Mouse (Mus musculus) limb, embryonic 14.5 days (tissue): Measurements from ENCODE around the gene Phb2. TPM values are rescaled to one million over a fixed set of nuclear protein-coding genes. Genes with fewer than 3 reads are reported as not detected.
A peak's percentile ranks its signal among the peaks of the same experiment; 100 is the strongest.

Experiments
- ATAC-seq: fragments of 200-750 bp; cut with Nextera tagmentation; 2 replicates; pipeline ENCODE4 v1.8.0; 2017; ENCODE audit warnings: low read depth, moderate number of reproducible peaks, moderate TSS enrichment; ENCODE audit not compliant: low FRiP score
- DNase-seq: peaks from one replicate; pipeline ENCODE4 v3.0.0-alpha.2; 2015; ENCODE audit warnings: low spot score
- H3K27ac ChIP-seq: fragments of 300-500 bp; sonication (generic); replicated peaks from 2 replicates; pipeline ENCODE4 v1.5.1; 2014; ENCODE audit warnings: low read depth, mild to moderate bottlenecking, low read length, moderate library complexity, mixed read lengths
- H3K27me3 ChIP-seq: fragments of 300-500 bp; sonication (generic); 2 replicates; pipeline ENCODE4 v1.6.1; 2014; ENCODE audit warnings: low read length, mixed read lengths; ENCODE audit not compliant: control insufficient read depth, insufficient read depth
- H3K36me3 ChIP-seq: fragments of 300-500 bp; sonication (generic); 2 replicates; pipeline ENCODE4 v1.6.1; 2014; ENCODE audit warnings: mild to moderate bottlenecking, low read length, moderate library complexity, mixed read lengths; ENCODE audit not compliant: control insufficient read depth, insufficient read depth
- H3K4me1 ChIP-seq: fragments of 300-500 bp; sonication (generic); 2 replicates; pipeline ENCODE4 v1.6.1; 2014; ENCODE audit warnings: antibody characterized with exemption, low read length, mixed read lengths; ENCODE audit not compliant: control insufficient read depth, insufficient read depth
- H3K4me2 ChIP-seq: fragments of 300-500 bp; sonication (generic); replicated peaks from 2 replicates; pipeline ENCODE4 v1.6.1; 2014; ENCODE audit warnings: low read depth, mild to moderate bottlenecking, low read length, moderate library complexity; ENCODE audit not compliant: severe bottlenecking
- H3K4me3 ChIP-seq: fragments of 300-500 bp; sonication (generic); replicated peaks from 2 replicates; pipeline ENCODE4 v1.5.1; 2014; ENCODE audit warnings: low read length
- H3K9ac ChIP-seq: fragments of 300-500 bp; sonication (generic); 2 replicates; pipeline ENCODE4 v1.6.1; 2014; ENCODE audit warnings: mild to moderate bottlenecking, low read depth, low read length, moderate library complexity; ENCODE audit not compliant: severe bottlenecking
- H3K9me3 ChIP-seq: fragments of 300-500 bp; sonication (generic); 2 replicates; pipeline ENCODE4 v1.6.1; 2016; ENCODE audit warnings: low read length; ENCODE audit not compliant: control insufficient read depth
- POLR2A ChIP-seq: fragments of 200-500 bp; IDR thresholded peaks from 2 replicates; pipeline ENCODE4 v1.8.0; 2012; ENCODE audit warnings: inconsistent platforms, mild to moderate bottlenecking, moderate library complexity, borderline replicate concordance; ENCODE audit not compliant: insufficient read depth, insufficient read length; ENCODE audit errors: extremely low read depth
- WGBS: fragments of 180-500 bp; shearing (Covaris S2); extraction: QIAGEN DNeasy Blood & Tissue Kit; methylation state at CpG from one replicate; pipeline ENCODE4 v1.1.7; 2014; 5-methylcytosine and 5-hydroxymethylcytosine counted together
- polyA plus RNA-seq, 2 experiments: library from polyadenylated mRNA; depleted of rRNA in 1 of 2; stranded (reverse) in 1 of 2; unstranded in 1 of 2; fragments of >200 nt; fragmentation: Nextera tagmentation in 1 of 2; extraction: Ambion mirVana in 1 of 2; gene quantifications; 2 replicates each; pipeline versions ENCODE4 v1.2.1 to v1.2.3; 2012 to 2014

Phb2 gene
- polyA plus RNA-seq, 2 experiments: 205 to 296 TPM

DNA sequence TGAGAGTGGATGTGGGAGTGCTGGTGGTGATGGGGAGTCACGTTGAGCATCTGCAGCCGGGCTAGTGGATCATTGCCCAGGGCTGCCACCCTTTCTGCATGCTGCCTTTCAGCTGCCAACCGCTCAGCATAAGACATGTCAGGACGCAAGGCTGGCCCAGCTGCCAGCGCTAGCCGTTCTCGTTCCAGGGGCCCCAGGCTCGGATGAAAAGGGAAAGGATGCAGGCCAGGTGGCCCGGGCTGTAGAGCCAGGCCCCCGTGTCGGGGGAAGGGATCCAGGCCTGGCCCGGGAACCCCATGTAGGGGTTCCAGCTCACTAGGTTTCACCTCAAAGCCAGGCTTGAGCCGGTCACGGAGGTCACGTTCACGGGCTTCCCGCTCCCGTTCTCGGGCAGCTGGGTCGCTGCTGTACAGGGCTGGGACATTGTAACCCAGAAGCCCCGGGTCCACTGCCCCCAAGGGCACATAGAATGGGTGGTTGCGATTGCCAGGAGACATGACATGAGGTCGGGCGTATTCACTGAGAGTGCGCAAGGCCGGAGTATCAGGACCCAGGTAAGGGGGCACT, 32.7 kb downstream of the Phb2 start:
- WGBS: 66% methylated on average over 26 of the region's 26 CpGs
- no peak for ATAC-seq
- TF ChIP-seq POLR2A: no peak
- DNase-seq: no peak
- Histone ChIP-seq H3K27ac (0 out of 2 replicates have a peak overlapping the region, but pooled peaks have one; percentile 70), H3K9ac (peak overlapping the region; percentile 34), H3K4me3 (peak overlapping the region; percentile 49), H3K27me3 (no peaks in the 10 kb centered on the region), H3K36me3 (peaks cover 64% of the 10 kb centered on the region), H3K4me2 (peak overlapping the region; percentile 98), H3K4me1 (peaks cover 16% of the 10 kb centered on the region), H3K9me3 (no peaks in the 10 kb centered on the region)

DNA sequence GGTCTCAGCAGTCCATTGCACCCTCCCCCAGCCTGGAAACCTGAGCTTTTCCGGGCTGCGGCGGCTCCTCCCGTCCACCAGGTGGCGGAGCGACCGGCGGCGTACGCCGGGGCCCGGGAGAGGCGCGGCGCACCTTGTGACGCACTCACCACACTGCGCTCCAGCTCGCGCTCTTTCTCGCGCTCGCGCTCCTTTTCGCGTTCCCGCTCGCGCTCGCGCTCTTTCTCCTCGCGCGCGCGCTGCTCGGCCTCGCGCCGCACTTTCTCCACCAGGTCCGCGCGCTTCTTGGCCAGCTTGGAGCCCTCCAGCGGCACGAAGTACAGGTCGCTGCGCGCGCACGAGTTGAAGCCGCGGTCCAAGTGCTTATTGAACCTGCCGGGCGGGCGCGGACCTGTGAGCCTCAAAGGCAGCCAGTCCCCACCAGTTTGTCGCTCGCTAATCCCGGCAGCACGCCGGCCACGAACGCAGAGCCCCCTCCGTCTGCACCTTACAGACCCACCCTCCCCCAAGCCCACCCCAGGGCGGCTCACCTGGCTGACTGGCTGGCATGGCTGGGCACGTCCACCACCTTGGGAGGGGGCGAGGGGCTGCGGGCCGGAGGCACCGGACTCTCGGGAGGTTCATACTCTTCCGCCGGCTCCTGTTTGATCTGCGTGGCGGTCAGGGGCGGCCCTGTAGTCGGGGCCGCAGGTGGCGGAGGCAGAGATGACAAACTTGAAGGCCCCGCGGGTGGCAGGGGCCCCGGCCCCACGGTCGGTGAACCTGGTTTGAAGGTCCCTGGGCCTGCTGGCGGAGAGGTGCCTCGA, 33.6 kb downstream of the Phb2 start:
- TF ChIP-seq POLR2A: no peak
- peaks cover 70% of the 10 kb centered on the region for H3K36me3 ChIP-seq
- no peaks in the 10 kb centered on the region for H3K27me3 ChIP-seq
- peak overlapping the region; percentile 98 for H3K4me2 ChIP-seq
- H3K4me3 ChIP-seq: peak overlapping the region; percentile 49
- ATAC-seq: peak; percentile 78
- H3K4me1 ChIP-seq: peaks cover 14% of the 10 kb centered on the region
- H3K9ac ChIP-seq: peak overlapping the region; percentile 80
- no peaks in the 10 kb centered on the region for H3K9me3 ChIP-seq
- DNase-seq: peak; percentile 95
- WGBS: under 1% methylated on average over 51 of the region's 85 CpGs
- peak overlapping the region; percentile 70 for H3K27ac ChIP-seq

DNA sequence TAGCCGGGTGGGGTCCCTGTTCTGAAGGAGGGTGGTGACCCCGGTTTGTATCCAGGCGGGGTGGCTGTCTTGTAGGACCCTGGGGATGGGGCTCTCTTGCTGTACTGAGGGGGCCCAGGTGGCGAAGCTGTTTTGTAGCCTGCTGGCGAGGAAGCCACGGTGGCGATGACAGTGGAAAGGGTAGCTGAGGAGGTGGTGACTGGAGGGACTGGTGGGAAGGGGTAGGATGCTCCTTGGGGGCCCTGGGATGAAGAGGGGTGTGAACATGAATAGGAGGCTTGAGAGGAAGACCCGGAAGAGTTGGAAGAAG, 34.1 kb downstream of the Phb2 start:
- Histone ChIP-seq H3K9me3 (no peaks in the 10 kb centered on the region), H3K4me2 (peak overlapping the region; percentile 98), H3K9ac (peak overlapping the region; percentile 80), H3K27ac (peak overlapping the region; percentile 70), H3K27me3 (no peaks in the 10 kb centered on the region), H3K4me1 (peaks cover 14% of the 10 kb centered on the region), H3K36me3 (peaks cover 70% of the 10 kb centered on the region), H3K4me3 (peak overlapping the region; percentile 49)
- WGBS: 22% methylated on average over 8 of the region's 8 CpGs
- DNase-seq (no peak), ATAC-seq (no peak)
- TF ChIP-seq POLR2A: no peak

DNA sequence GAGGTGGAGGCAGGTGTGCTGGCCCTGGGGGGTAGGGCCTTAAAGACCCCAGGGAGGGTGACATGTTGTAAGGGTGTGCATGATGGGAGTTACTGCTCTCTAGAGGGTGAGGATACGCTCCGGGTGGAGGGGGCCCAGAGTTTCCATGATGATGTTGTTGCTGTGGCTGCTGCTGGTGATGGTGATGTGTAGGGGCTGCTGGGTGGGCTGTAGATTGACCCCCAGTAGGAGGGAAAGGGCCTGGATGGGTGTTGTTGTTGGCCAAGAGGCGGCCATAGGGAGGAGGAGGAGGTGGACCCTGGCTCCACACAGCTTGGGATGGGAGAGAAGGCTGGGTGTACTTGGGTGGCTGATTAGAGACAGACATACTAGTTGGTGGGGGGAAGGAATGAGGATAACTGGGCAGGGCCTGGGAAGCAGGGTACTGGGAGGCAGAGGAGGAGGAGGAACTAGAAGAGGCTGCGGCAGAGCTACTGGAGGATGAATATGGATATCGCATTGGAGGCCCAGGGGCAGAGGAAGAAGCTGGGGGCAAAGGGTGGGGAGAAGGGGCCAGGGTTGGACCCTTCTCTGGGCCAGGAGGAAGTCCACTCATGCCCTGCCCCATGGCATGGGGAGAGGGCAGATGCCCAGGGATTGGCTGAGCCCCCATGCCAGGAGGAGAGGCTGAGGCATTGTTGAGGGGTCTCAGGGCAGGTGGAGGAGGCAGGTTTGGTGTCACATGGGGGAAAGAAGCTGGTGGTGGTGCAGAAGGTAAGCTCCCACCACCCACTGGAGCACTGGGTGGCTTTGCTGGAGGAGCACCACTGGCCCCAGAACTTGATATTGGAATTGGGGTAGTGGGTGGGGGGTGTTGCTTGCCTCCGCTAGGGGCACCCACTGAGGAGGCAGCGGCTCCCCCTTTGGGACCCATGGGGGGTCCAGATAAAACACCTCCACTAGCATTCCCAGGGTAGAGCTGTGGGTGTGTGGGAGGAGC, 34.8 kb downstream of the Phb2 start:
- Histone ChIP-seq H3K9ac (no peak overlapping the region), H3K36me3 (peaks cover 70% of the 10 kb centered on the region), H3K9me3 (no peaks in the 10 kb centered on the region), H3K4me2 (peak overlapping the region; percentile 98), H3K4me3 (no peak overlapping the region), H3K4me1 (peaks cover 14% of the 10 kb centered on the region), H3K27ac (no peak overlapping the region), H3K27me3 (no peaks in the 10 kb centered on the region)
- no peak for TF ChIP-seq POLR2A
- ATAC-seq: no peak
- WGBS: 83% methylated on average over 7 of the region's 7 CpGs
- no peak for DNase-seq

DNA sequence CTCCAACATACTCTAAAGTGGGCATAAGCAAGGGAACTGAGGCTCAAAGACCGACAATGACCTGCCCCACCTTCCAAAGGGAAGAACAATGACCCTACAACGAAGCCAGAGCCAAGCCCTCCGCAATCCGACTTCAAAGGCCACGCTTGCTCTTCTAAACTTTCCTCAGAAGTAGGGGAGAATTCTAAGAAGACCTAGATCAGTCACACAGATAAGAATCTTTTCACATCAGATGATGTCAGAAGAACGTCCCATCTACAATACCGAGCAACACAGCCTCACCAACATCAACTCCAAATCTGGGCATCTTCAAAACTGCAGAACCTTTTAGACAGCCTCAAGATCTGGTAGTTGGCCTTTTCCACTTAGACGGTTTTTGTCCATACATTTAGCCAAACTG, 38.3 kb downstream of the Phb2 start:
- H3K36me3 ChIP-seq: peaks cover 51% of the 10 kb centered on the region
- ATAC-seq: no peak
- no peaks in the 10 kb centered on the region for H3K27me3 ChIP-seq
- H3K9me3 ChIP-seq: no peaks in the 10 kb centered on the region
- WGBS: 87% methylated on average over 8 of the region's 8 CpGs
- TF ChIP-seq POLR2A: no peak
- no peak overlapping the region for H3K4me2 ChIP-seq
- H3K4me3 ChIP-seq: no peak overlapping the region
- H3K9ac ChIP-seq: no peak overlapping the region
- peaks cover 25% of the 10 kb centered on the region for H3K4me1 ChIP-seq
- H3K27ac ChIP-seq: no peak overlapping the region
- DNase-seq: no peak
